Mouse (Mus musculus) layer of hippocampus, adult 2 months (tissue): ENCODE measurements around the gene Pitpnm3. TPM values are rescaled to one million over a fixed set of nuclear protein-coding genes. Genes with fewer than 3 reads are reported as not detected.

Experiments used
- DNase-seq, 2 experiments: peaks; one replicate each; pipeline ENCODE4 v3.0.0; 2022; ENCODE audit warnings: low spot score in 2 of 2
- H3K27ac ChIP-seq: fragments of 200-600 bp; 2 replicates; pipeline ENCODE4 v1.8.1; 2022
- H3K4me3 ChIP-seq: fragments of 200-600 bp; 2 replicates; pipeline ENCODE4 v1.8.1; 2022; ENCODE audit warnings: mild to moderate bottlenecking
- CTCF ChIP-seq: fragments of 200-600 bp; conservative IDR thresholded peaks from 2 replicates; pipeline ENCODE4 v1.8.1; 2022; ENCODE audit warnings: antibody characterized with exemption, mild to moderate bottlenecking, moderate library complexity
- total RNA-seq, 2 experiments: library from RNA; stranded (reverse); gene quantifications; 2 replicates each; pipeline ENCODE4 v1.2.3; 2021

Gene Pitpnm3
- total RNA-seq, 2 experiments from 2014 or later: 29.3 to 30.0 TPM

DNA sequence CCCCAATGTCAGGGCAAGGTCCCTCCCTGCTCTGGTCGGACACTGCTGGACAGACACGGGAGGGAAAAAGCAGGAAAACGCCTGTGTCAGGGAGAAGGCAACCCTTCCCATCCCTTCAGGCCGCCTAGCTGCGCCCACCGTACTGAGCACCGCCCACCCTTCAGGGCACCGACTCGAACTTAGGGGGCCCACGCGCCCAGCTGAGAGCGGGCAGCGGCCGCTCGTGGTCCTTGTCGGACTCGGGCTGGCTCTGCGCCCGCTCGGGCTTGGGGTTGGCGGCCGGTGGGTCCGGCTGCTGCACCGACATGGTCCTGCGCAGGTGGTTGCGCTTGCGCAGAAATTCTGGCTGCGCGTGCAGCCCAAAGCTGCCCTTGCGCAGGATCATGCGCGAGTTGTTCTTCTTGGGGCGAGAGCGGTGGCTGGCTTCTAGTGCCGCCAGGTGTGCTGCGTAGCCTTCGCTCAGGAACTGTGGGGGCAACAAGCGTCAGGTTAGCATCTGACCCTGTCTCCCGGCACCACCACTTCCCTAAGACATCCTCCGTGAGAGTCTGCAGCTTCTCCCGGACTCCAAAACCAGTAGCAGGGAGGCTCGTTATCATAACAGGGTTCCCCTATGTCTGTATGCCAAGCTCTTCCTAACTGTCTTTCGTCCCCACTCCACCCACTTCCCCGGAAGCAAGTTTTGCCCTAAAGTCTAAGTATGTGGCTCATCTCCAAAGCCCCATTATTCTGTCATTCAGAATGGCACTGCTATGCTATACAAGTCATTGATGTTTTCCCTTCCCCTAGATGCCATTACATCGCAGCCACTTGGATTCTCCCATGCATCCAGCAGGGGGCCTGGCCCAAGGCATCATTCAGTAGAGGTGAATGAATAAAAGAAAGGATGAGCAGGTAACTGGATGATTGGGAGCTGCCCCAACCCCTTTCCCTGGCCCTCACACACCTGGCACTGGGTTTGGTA is 84.4 kb downstream of the Pitpnm3 start:
- DNase-seq: peak; percentile 35 to 68
- TF ChIP-seq CTCF: peak; percentile 76
- H3K4me3 ChIP-seq: peak overlapping the region; percentile 72
- H3K27ac ChIP-seq: peak overlapping the region; percentile 93

DNA sequence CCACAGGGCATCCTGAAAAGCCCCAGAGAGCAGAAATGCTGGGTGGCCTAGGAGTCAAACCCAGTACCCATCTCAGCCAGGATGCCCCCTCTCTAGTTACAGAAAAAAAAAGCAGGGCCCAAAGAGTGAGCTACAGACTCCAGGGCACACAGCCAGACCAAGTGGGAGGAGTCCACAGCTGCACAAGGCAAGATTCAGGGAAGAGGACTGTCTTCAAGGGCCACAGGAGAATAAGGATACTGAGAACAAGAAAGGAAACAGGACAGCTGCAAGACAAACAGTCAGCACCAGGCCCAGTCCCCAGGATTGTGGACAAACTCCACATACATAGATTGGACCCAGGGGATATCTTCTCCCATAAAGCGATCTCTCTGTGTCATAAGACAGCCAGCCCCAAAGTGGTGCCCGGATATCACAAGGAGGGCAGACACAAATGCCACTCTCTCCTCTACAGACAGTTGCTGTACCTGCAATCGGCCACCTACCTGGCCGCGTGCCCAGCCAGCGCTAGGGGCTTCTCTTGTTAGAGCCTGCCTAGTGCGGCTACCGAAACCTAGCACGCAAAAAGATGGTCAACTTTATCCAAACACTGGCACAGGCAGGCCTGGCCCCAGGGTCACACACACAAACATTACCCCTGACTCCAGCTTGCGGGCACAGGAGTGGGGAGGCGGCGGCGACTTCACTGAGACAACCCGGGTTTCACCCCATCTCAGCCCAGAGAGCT is 85.2 kb downstream of the Pitpnm3 start:
- Histone ChIP-seq H3K4me3 (peak overlapping the region; percentile 72), H3K27ac (peak overlapping the region; percentile 93)
- DNase-seq: no peak
- TF ChIP-seq CTCF: no peak

DNA sequence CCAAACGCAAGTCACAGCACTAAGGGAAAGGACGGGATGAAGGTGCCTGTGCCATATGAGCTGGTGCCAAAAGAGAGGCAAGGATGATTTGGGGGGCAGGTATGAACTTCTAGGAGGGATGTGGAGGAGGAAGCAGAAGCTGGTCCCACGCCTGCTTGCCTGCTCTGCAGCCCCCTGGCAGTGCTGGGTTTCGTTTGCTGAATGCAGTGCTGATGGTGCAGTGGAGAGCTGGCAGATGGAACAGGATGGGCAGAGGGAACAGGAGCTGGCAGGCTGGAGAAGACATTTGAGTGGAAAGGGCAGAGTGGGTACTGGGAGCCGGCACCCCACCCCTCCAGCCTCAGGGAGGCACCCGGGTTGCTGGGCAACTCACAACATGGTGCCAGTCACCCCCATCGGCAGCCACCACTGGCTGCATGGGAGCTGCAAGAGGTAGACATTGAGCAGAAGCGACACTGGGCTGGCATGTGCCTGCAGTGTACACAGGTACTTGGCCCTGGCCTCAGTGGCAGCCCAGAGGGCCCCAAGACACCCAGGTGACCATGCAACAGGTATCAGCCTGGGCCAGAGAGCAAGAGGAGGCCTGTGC is 86.3 kb downstream of the Pitpnm3 start:
- DNase-seq: no peak
- no peak for TF ChIP-seq CTCF
- no peak overlapping the region for H3K4me3 ChIP-seq
- no peak overlapping the region for H3K27ac ChIP-seq

DNA sequence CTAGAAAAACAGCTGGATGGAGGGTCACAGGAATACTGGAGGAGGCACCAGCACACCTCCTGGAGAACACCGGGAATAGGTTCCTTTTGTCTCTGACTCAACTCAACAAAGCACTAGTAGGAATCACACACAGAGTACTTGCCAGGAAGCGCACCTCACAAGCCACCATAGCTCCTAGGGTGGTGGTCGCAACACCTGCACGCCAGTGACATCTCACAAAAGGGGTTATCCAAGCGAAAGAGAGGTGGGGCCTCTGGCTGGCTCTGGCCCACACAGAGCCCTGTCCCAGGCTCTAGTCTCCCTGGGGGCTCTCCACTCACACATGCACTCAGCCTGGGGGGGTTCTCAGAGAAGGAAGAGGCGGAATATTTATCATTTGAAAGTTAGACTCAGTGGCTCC is 86.8 kb downstream of the Pitpnm3 start:
- no peak for DNase-seq
- no peak overlapping the region for H3K27ac ChIP-seq
- TF ChIP-seq CTCF: no peak
- no peak overlapping the region for H3K4me3 ChIP-seq

DNA sequence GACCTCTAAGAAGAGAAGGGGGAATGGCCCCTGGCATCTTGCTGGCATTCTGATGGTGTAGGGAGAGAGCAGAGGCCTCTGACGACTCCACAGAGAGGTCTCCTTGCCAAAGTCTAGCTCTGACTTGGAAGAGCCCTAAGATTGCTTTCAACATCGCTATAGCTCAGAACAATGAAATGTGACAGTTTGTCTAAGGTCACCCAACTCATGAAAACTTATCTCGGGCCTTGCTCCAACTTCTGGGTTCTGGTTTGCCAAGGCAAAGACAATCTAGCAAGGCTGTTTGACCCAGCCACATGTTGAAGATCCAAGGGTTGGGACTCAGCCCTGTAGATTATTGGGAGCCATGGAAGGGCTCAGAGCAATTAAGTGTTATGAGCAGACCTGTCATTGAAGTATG is 91.3 kb downstream of the Pitpnm3 start:
- H3K27ac ChIP-seq: no peak overlapping the region
- no peak overlapping the region for H3K4me3 ChIP-seq
- no peak for TF ChIP-seq CTCF
- no peak for DNase-seq

DNA sequence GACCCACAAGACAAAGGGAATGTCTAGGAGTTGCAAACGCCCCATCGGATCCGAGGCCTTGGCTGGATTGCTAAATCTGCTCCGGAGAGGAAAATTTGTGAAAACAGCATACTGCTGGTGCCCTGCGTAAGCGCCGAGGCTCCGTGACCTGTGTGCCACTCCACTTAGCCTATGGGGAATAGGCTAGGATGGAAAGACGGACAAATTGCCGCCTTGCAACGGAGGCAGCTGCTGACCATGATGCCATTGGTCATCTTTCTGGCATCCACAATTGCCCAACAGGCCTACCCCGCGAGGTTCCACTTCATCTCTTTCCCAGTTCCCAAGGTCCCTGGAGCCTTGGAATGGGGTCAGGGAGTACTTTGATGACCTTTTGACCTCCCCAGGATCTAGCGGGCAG is 92.9 kb downstream of the Pitpnm3 start:
- DNase-seq: no peak
- no peak for TF ChIP-seq CTCF
- Histone ChIP-seq H3K4me3 (peak overlapping the region; percentile 76), H3K27ac (no peak overlapping the region)

DNA sequence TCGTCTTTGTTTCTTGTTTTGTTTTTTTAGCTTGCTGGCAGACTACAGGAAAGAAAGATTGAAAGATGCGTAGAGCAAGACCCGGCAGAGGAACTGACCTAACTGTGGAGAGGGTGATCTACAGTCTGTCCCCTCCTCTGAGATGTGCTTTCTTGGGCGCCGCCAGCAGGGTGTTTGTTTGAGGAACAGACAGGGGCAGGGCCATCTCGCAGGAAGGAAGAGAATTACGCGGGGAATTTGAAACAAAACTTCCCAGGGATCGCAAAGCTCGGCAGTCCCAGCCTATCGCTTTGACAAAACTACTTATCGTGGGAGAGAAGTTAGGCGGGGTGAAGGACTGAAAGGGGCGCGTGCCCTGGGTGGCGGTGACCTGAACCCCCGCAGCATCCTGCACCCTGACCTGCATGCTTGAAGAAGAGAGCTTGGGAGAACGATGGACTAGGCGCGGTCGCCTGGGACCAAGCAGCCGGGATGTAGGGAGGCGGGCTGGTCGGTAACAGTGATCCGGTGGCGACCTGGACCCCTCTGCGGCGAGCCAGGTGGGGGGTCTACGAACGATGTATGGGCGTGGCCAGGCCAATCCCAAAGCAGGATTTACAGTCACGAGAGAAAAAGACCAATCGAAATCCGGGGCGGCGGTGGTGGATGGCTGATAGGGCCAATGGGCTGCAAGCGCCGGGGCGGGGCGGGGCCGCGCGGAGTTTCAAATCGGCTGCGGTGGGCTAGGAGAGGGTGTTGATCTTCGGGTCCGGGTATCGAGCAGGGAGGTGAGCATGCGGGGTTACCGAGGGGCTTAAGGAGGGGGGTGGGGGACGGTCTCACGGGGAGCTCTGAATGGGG is 93.6 kb downstream of the Pitpnm3 start, which contains the start of gene Pimreg:
TSS of gene Pimreg (plus strand) at position 265 of the 840 bp plus-strand sequence.
- DNase-seq: peak; percentile 71 to 82
- Histone ChIP-seq H3K27ac (no peak within 1 kb of the TSS), H3K4me3 (peak within 1 kb of the TSS; percentile 76)
- TF ChIP-seq CTCF: peak; percentile 58

DNA sequence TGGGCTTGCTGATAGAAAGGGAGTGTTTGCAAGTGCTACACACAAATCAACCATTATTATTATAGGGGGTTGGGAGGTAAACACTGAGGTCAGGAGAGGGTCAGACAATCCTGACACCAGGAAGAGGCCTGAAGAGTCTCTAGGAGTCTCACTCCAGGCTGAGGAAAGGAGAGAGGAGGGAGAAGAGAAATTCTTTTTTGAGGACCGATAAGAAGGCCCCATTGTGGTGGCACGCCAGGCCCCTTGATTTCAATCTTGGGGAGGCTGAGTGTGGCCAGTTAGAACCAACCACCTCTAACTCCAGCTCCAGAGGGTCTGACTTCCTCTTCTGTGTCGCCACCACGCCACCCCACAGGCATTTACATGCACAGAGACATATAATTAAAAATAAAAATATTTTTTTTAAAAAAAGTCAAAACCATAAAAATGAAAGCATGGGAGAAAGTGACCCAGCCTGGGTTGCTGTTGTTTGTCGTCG is 94.2 kb downstream of the Pitpnm3 start:
- TF ChIP-seq CTCF: no peak
- no peak overlapping the region for H3K27ac ChIP-seq

DNA sequence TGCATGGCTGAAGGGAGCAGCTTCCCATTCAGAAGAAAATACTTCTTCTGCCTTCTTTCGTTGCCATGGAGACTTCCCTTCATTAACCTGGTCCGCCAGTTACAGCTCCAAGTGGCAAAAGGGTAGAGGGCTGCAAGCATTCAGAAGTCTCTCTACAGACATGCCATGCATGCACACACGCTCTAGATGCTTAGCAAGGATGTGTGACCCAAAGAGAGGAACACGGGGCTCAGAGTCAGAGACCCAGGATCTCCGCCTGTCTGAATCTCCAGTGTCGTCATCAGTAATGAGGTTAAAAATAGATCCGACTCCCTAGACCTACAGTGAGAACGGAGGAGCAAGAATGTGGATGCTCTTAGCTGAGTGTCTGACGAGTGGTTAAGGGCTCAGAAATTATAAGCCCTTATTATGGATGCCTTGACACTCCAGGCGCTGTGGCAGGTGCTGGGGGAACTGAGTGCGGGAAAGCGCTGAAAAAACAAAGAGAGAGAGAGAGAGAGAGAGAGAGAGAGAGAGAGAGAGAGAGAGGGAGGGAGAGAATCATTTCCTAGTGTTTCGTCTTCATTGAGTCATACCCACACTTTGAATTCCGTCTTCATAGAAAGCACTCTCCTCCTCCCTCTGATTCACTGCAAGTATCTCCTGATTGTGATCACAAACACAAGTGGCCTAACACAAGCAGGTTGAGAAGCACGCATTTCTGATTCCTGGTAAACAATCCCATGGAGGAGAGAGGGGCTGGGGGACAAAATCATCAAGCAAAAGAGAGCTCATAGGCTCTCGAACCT is 95.8 kb downstream of the Pitpnm3 start:
- no peak for DNase-seq
- no peak for TF ChIP-seq CTCF
- Histone ChIP-seq H3K4me3 (no peak overlapping the region), H3K27ac (no peak overlapping the region)

More for the DNA sequence above, 94.2 kb downstream of the Pitpnm3 start:
- DNase-seq: no peak
- H3K4me3 ChIP-seq: peak overlapping the region; percentile 76

DNA sequence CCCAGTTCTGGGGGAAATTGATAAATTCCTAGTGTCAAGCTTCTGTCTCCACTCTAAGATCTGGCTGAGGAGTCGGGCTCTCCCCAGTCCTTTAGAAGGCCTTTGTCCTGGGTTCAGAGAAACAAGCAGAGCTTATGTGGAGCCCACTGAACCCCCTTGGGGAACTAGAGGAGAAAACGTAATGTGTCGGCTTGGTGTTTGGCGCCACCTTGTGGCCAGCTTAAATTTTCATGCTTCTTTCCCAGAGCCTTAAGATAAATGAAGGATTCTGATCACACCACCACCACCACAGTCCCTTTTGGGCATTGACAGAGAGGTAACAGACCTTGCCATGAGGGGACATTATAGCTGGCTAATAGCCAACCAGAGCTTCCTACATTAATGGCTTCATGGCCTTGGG is 97.6 kb downstream of the Pitpnm3 start:
- peak; percentile 92 for TF ChIP-seq CTCF
- Histone ChIP-seq H3K27ac (no peak overlapping the region), H3K4me3 (no peak overlapping the region)
- DNase-seq: peak; percentile 63 to 78

DNA sequence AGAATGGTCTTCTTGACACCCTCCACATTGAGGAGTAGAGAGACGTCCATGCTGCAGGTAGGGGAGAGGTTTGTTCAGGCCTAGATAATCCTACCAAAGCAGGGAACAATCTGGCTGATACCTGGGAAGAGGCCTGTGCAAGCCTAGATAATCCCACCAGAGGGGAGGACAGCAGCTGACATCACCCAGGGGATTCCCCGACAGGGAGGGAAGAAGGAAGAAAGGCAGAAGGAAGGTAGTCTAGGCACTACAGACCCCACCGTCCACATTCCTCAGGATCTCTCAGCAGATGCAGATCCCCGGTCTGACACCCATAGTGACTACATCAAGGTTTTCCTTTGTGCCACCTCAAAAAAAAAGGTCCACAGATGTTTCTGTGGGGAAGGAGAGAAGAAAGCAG is 98.2 kb downstream of the Pitpnm3 start, which contains the start of gene Aipl1:
TSS of gene Aipl1 (minus strand) at position 101 of the 400 bp plus-strand sequence.
- H3K27ac ChIP-seq: no peak within 1 kb of the TSS
- TF ChIP-seq CTCF: no peak
- H3K4me3 ChIP-seq: no peak within 1 kb of the TSS
- no peak for DNase-seq

DNA sequence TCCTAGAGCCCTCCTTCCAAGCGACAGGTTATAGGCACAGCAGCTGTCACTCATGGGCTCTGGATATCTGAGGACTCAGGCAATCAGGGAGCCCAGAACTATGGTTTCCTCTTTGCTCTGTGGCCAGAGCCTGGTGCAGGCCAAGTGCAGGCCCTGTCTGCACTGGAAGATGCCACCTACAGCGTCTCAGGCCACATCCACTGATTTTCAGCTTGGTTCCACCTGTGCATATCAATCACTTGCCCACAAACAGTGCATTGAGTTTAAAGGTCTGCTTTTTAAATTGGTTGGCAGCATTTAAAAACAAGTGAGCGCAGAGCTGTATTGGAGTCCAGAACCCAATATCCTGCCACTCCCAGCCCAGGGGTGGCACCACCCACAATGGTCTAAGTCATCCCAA is 103.0 kb downstream of the Pitpnm3 start:
- no peak for DNase-seq
- H3K27ac ChIP-seq: no peak overlapping the region
- no peak for TF ChIP-seq CTCF
- H3K4me3 ChIP-seq: no peak overlapping the region
